Mouse (Mus musculus) olfactory bulb, adult 2 months (tissue): ENCODE results near the gene Rin3.

Experiments
- CTCF ChIP-seq: fragments of 200-500 bp; IDR thresholded peaks from 2 replicates; pipeline ENCODE4 v1.5.1; 2012; ENCODE audit warnings: low read depth, mild to moderate bottlenecking, low read length, moderate library complexity; ENCODE audit not compliant: insufficient read depth
- POLR2A ChIP-seq: fragments of 200-500 bp; IDR thresholded peaks from 2 replicates; pipeline ENCODE4 v1.6.1; 2012; ENCODE audit warnings: mild to moderate bottlenecking, low read depth, low read length, moderate library complexity; ENCODE audit not compliant: insufficient read depth

DNA sequence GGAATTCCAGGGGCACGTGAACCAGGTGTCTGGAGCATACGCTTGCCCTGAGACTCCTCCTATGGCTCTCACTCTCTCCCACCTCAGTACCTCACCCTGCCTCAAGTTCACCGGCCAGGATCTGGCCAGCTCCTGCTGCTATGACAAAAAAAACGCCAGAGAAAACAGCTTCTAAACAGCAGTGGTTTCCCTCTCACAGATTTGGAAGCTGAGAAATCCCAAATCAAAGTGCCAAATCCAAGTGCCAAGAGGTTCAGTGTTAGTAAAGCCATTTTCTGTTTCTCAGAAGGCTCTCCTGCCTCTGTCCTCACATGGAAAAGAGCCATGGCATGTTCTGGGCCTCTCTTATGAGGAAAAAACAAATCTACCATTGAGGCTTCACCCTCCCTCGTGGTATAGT, 11.8 kb downstream of the Rin3 start:
- TF ChIP-seq CTCF, result no peak
- no peak for TF ChIP-seq POLR2A
